Mouse (Mus musculus) E14TG2a.4 (cell line): ENCODE data around the gene Rtkn.

Experiments
- H3K27me3 ChIP-seq: 2 replicates; pipeline ENCODE4 v1.6.1; 2014; ENCODE audit warnings: low read length, control low read depth; ENCODE audit not compliant: insufficient read depth
- H3K36me3 ChIP-seq: 2 replicates; pipeline ENCODE4 v1.6.1; 2014; ENCODE audit warnings: low read length, control low read depth; ENCODE audit not compliant: insufficient read depth
- H3K4me1 ChIP-seq: replicated peaks from 2 replicates; pipeline ENCODE4 v1.6.1; 2014; ENCODE audit warnings: low read depth, low read length, control low read depth
- H3K4me3 ChIP-seq: replicated peaks from 2 replicates; pipeline ENCODE4 v1.5.1; 2014; ENCODE audit warnings: mild to moderate bottlenecking, low read length
- H3K9me3 ChIP-seq: 2 replicates; pipeline ENCODE4 v1.6.1; 2014; ENCODE audit warnings: low read length, control low read depth
- CTCF ChIP-seq: conservative IDR thresholded peaks from 2 replicates; pipeline ENCODE4 v1.5.1; 2014; ENCODE audit warnings: low read length
- NANOG ChIP-seq: IDR thresholded peaks from 2 replicates; pipeline ENCODE4 v1.6.1; 2014; ENCODE audit warnings: borderline replicate concordance, low read length, mixed read lengths
- POU5F1 ChIP-seq: IDR thresholded peaks from 2 replicates; pipeline ENCODE4 v1.6.1; 2014; ENCODE audit warnings: low read length, borderline replicate concordance

Gene Rtkn

DNA sequence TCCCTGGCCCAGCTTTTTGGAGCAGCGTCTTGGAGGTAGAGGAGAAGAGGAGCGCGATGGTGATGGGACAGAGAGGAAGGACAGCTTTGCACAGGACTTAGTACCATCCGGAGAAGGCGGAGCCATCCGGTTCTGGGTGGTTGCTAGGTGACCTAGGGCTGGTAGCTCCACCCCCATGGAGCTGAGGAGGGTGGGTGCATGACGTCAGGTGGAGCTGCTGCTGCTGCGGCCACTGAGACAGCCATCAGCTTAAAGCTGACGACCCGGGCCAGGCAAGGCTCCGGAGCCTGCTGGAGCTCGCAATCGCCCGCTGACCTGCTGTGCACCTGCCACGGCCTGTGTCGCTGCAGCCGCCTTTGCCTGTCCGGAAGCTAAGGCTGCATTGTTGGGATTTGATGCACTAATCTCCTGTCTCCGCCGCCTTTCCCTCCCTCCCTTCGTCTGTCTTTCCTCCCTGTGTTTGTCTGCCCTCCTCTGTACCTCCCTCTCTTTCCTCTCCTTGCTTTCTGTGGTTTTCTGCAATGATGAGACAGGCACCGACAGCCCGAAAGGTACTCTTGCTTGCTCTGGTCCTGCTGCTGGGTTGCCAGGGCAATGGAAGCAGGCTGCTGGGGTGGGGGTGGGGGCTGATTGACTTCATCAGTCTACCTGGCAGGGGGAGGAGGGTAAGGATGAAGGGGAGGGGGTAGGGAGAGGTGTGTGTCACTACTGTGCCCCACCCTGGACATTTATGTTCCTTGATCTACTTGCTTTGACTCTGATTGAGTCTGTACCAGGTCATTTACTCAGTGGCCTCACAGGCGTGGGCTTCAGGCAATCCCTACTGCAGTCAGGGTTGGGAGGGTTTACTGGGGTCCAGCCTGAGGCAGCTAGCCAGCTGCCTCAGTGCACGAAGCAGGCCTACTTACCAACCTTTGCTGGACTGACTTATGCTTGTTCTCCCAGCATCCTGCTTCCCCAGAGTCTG lies 50.9 kb downstream of the Rtkn start:
- Histone ChIP-seq H3K36me3 (peaks cover 57% of the 10 kb centered on the region), H3K4me1 (peaks cover 63% of the 10 kb centered on the region), H3K9me3 (no peaks in the 10 kb centered on the region), H3K27me3 (peaks cover 34% of the 10 kb centered on the region), H3K4me3 (peak overlapping the region; percentile 46; the same call in 1 of the 2 replicates)
- TF ChIP-seq POU5F1 (no peak), NANOG (no peak), CTCF (no peak)

DNA sequence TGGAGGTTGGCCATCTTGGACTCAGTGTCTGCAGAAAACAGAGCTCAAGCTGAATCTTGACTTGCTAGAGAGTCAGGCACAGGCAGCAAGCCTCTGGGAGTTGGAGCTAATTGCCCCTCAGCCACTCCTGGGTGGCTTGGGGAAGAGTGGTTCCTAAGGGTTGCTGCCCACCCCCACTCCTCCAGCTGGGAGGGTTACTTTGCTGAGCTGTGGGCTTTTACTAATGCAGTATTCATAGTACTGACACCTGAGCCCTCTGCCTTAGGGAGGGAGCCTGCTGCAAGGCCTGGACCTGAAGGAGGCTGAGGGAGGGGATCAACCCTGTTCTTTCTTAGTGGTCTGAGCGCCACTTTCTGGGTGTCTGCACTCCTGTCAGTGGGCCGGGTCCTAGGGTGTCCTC lies 51.7 kb downstream of the Rtkn start:
- Histone ChIP-seq H3K9me3 (no peaks in the 10 kb centered on the region), H3K4me3 (no peak overlapping the region), H3K27me3 (peaks cover 34% of the 10 kb centered on the region), H3K4me1 (peaks cover 67% of the 10 kb centered on the region), H3K36me3 (peaks cover 65% of the 10 kb centered on the region)
- TF ChIP-seq NANOG (no peak), CTCF (no peak), POU5F1 (no peak)

DNA sequence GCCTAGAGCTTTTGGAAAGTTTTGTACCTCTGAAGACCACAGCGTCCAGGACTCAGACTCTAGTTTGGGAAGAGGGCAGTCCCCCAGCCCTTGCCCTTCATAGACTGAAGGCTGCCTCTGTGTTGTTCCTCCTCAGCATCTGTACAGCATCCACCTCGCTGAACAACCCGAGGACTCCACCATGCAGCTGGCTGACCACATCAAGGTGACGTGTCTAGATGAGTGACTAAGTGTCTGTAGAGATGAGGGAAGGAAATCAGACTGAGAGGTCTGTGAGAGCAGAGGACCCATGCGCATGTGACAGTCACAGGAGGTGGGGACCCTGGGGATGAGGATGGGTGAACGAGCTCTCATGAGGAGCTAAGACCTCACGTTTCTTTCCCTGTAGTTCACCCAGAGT lies 58.3 kb downstream of the Rtkn start:
- Histone ChIP-seq H3K9me3 (no peaks in the 10 kb centered on the region), H3K4me1 (peaks cover 50% of the 10 kb centered on the region), H3K27me3 (peaks cover 20% of the 10 kb centered on the region), H3K36me3 (peaks cover 95% of the 10 kb centered on the region), H3K4me3 (no peak overlapping the region)
- no peak for TF ChIP-seq NANOG
- no peak for TF ChIP-seq POU5F1
- TF ChIP-seq CTCF: no peak

DNA sequence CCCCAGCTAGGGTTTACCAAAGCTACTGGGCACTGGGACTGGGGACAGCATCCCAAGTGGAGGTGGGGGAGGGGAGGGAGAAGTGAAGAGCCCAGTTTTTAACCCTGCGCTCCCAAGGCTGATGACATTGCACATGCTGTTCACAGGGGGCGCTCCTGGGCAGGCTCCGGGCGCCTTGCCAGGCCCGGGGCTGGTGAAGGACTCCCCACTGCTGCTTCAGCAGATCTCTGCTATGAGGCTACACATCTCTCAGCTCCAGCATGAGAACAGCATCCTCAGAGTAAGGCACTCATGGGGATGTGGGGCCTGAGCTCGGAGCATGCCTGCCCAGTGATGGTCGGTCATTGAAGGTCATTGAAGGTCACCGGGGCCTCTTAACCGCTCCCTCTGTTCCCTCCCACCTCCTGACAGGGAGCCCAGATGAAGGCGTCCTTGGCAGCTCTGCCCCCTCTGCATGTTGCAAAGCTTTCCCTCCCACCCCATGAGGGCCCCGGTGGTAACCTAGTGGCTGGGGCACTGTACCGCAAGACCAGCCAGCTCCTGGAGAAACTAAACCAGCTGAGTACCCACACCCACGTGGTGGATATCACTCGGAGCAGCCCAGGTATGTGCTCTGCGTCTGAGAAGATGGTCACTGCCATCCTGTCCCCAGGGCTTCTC lies 62.2 kb downstream of the Rtkn start:
- Histone ChIP-seq H3K27me3 (no peaks in the 10 kb centered on the region), H3K4me3 (no peak overlapping the region), H3K9me3 (no peaks in the 10 kb centered on the region), H3K36me3 (peaks cover 85% of the 10 kb centered on the region), H3K4me1 (peaks cover 27% of the 10 kb centered on the region)
- TF ChIP-seq CTCF (peak; percentile 36), POU5F1 (no peak)
